8 mouse cellular contexts compared by ENCODE assay signal in genomic region chr8:9934891-9935565, GRCm38 (mm10). TPM values are rescaled to one million over a fixed set of nuclear protein-coding genes. Genes with fewer than 3 reads are reported as not detected.
DNase-seq lines count a peak whose midpoint lies in the region.

No protein-coding gene starts in this region.

- intact Hi-C loops in heart, postnatal 10 days (cut with DNase I), result loop anchor here (5.0 kb wide), 1 partner anchor 588 kb away; no protein-coding TSS in a partner anchor

- peak; percentile 61 for DNase-seq in 3T3-L1 (ENCODE audit: low read depth, low spot score)
- peak; percentile 35 for DNase-seq in MN1 (ENCODE audit: low spot score)
- DNase-seq in cerebellum, postnatal 14 days, result peak; percentile 71 to 74
- peak; percentile 32 to 57 for DNase-seq in heart, postnatal 10 days
- peak; percentile 44 for DNase-seq in layer of hippocampus, adult 11-12 months (ENCODE audit: low spot score)
- peak; percentile 64 to 84 for DNase-seq in lung, adult 18-20 months
- DNase-seq in ovary, postnatal 14 days (ENCODE audit: low spot score), result peak; percentile 14
- DNase-seq in thymus, postnatal 36 days, result peak; percentile 23 to 29

RNA-seq across cellular contexts. Expression of gene Lig4, which starts 42.5 kb away (rescaled TPM):
- 1 to 10 TPM; 5.9 to 6.5 TPM for total RNA-seq in heart, postnatal 10 days (2021)

RNA-seq across cellular contexts. Expression of gene Abhd13, which starts 42.5 kb away (rescaled TPM):
- total RNA-seq in heart, postnatal 10 days (2021), result 10 to 100 TPM; 19.7 to 20.0 TPM

Comparison
In these comparisons a context has a peak if more than half of its experiments do, and no peak if none do; other contexts are left out.
1. Peak in every context shown above with its lines: DNase-seq.
2. DNase-seq: peak in every context shown above with its lines; median percentile 74 in lung, adult 18-20 months; 72 in cerebellum, postnatal 14 days; 61 in 3T3-L1; 44 in heart, postnatal 10 days; 44 in layer of hippocampus, adult 11-12 months; 35 in MN1; 26 in thymus, postnatal 36 days; 14 in ovary, postnatal 14 days.